Mouse (Mus musculus) MEL (cell line): ENCODE data around the gene Serf2. TPM values are rescaled to one million over a fixed set of nuclear protein-coding genes. Genes with fewer than 3 reads are reported as not detected.

Experiments
- DNase-seq: peaks from one replicate; pipeline ENCODE4 v3.0.0; 2011; ENCODE audit warnings: low read depth, low spot score
- H3K27ac ChIP-seq: 2 replicates; pipeline ENCODE4 v1.5.1; 2012; ENCODE audit warnings: low read depth, mild to moderate bottlenecking, control low read depth, low read length, moderate library complexity; ENCODE audit not compliant: control insufficient read depth
- H3K27me3 ChIP-seq, 2 experiments: fragments of 150-350 bp in 1 of 2; sonication (generic) in 1 of 2; 2 replicates each; pipeline ENCODE4 v1.6.1; 2012; ENCODE audit warnings: low read length in 2 of 2, mild to moderate bottlenecking in 2 of 2, improper control_type of control experiment in 1 of 2, moderate library complexity in 1 of 2; ENCODE audit not compliant: insufficient read depth in 2 of 2, control insufficient read depth in 1 of 2
- H3K36me3 ChIP-seq, 2 experiments: 2 replicates each; pipeline ENCODE4 v1.6.1; 2012 to 2014; ENCODE audit warnings: low read length in 2 of 2, improper control_type of control experiment in 1 of 2, inconsistent platforms in 1 of 2, mild to moderate bottlenecking in 1 of 2; ENCODE audit not compliant: insufficient read depth in 2 of 2, control insufficient read depth in 1 of 2
- H3K4me1 ChIP-seq, 2 experiments: fragments of 150-350 bp in 1 of 2; sonication (generic) in 1 of 2; 2 replicates each; pipeline ENCODE4 v1.6.1; 2012; ENCODE audit warnings: low read length in 2 of 2, improper control_type of control experiment in 1 of 2, mild to moderate bottlenecking in 1 of 2; ENCODE audit not compliant: insufficient read depth in 2 of 2, control insufficient read depth in 1 of 2
- H3K4me3 ChIP-seq, 2 experiments: fragments of 150-350 bp in 1 of 2; sonication (generic) in 1 of 2; 2 replicates each; pipeline ENCODE4 v1.5.1; 2012; ENCODE audit warnings: low read depth in 2 of 2, low read length in 2 of 2, mild to moderate bottlenecking in 2 of 2, moderate library complexity in 2 of 2, control low read depth in 1 of 2, improper control_type of control experiment in 1 of 2; ENCODE audit not compliant: control insufficient read depth in 1 of 2, insufficient read depth in 1 of 2
- H3K79me2 ChIP-seq: 2 replicates; pipeline ENCODE4 v1.6.1; 2012; ENCODE audit warnings: mild to moderate bottlenecking, low read length, moderate library complexity; ENCODE audit not compliant: control insufficient read depth, poor library complexity, insufficient read depth
- H3K9ac ChIP-seq: 2 replicates; pipeline ENCODE4 v1.6.1; 2012; ENCODE audit warnings: low read depth, mild to moderate bottlenecking, control low read depth, low read length, moderate library complexity; ENCODE audit not compliant: control insufficient read depth, poor library complexity, severe bottlenecking
- H3K9me3 ChIP-seq: fragments of 150-350 bp; sonication (generic); replicated peaks from 2 replicates; pipeline ENCODE4 v1.6.1; 2012; ENCODE audit warnings: mild to moderate bottlenecking, low read length, improper control_type of control experiment, moderate library complexity; ENCODE audit not compliant: insufficient read depth
- CHD1 ChIP-seq: IDR thresholded peaks from 2 replicates; pipeline ENCODE4 v1.6.1; 2012; ENCODE audit warnings: low read depth, mild to moderate bottlenecking, inconsistent platforms, low read length, improper control_type of control experiment
- CHD2 ChIP-seq: IDR thresholded peaks from 2 replicates; pipeline ENCODE4 v1.6.1; 2011; ENCODE audit warnings: low read length, improper control_type of control experiment
- CTCF ChIP-seq, 3 experiments: IDR thresholded peaks in 2 of 3; conservative IDR thresholded peaks in 1 of 3; 2 replicates each; pipeline ENCODE4 v1.5.1; 2011 to 2012; ENCODE audit warnings: low read length in 3 of 3, low read depth in 2 of 3, mild to moderate bottlenecking in 2 of 3, improper control_type of control experiment in 1 of 3, inconsistent platforms in 1 of 3, mixed read lengths in 1 of 3, moderate library complexity in 1 of 3; ENCODE audit not compliant: control insufficient read depth in 1 of 3, insufficient read depth in 1 of 3, poor library complexity in 1 of 3, severe bottlenecking in 1 of 3
- GATA1 ChIP-seq: IDR thresholded peaks from 2 replicates; pipeline ENCODE4 v1.6.1; 2011; ENCODE audit warnings: low read depth, low read length, improper control_type of control experiment
- MAFK ChIP-seq: IDR thresholded peaks from 2 replicates; pipeline ENCODE4 v1.6.1; 2011; ENCODE audit warnings: low read depth, mild to moderate bottlenecking, low read length, improper control_type of control experiment, borderline replicate concordance
- MAZ ChIP-seq: IDR thresholded peaks from 2 replicates; pipeline ENCODE4 v1.6.1; 2012; ENCODE audit warnings: low read depth, mild to moderate bottlenecking, inconsistent platforms, low read length, improper control_type of control experiment
- MXI1 ChIP-seq: IDR thresholded peaks from 2 replicates; pipeline ENCODE4 v1.6.1; 2011; ENCODE audit warnings: mild to moderate bottlenecking, low read depth, low read length, improper control_type of control experiment
- MYB ChIP-seq: IDR thresholded peaks from 2 replicates; pipeline ENCODE4 v1.6.1; 2011; ENCODE audit warnings: mild to moderate bottlenecking, low read depth, low read length, improper control_type of control experiment
- NRF1 ChIP-seq: IDR thresholded peaks from 2 replicates; pipeline ENCODE4 v1.6.1; 2014; ENCODE audit warnings: low read depth, mild to moderate bottlenecking, inconsistent platforms, low read length, improper control_type of control experiment, moderate library complexity; ENCODE audit not compliant: poor library complexity, insufficient read depth, severe bottlenecking
- POLR2AphosphoS2 ChIP-seq: IDR thresholded peaks from 2 replicates; pipeline ENCODE4 v1.6.1; 2011; ENCODE audit warnings: low read length, improper control_type of control experiment
- RAD21 ChIP-seq: IDR thresholded peaks from 2 replicates; pipeline ENCODE4 v1.6.1; 2011; ENCODE audit warnings: mild to moderate bottlenecking, low read depth, low read length, improper control_type of control experiment
- RCOR1 ChIP-seq: IDR thresholded peaks from 2 replicates; pipeline ENCODE4 v1.6.1; 2012; ENCODE audit warnings: low read depth, mild to moderate bottlenecking, inconsistent platforms, low read length, improper control_type of control experiment
- SIN3A ChIP-seq: IDR thresholded peaks from 2 replicates; pipeline ENCODE4 v1.6.1; 2012; ENCODE audit warnings: low read length, improper control_type of control experiment, inconsistent platforms
- SMC3 ChIP-seq: IDR thresholded peaks from 2 replicates; pipeline ENCODE4 v1.6.1; 2011; ENCODE audit warnings: low read depth, low read length, improper control_type of control experiment
- UBTF ChIP-seq: IDR thresholded peaks from 2 replicates; pipeline ENCODE4 v1.6.1; 2012; ENCODE audit warnings: low read depth, mild to moderate bottlenecking, inconsistent platforms, low read length, improper control_type of control experiment, moderate library complexity, borderline replicate concordance; ENCODE audit not compliant: insufficient read depth
- ZKSCAN1 ChIP-seq: IDR thresholded peaks from 2 replicates; pipeline ENCODE4 v1.6.1; 2012; ENCODE audit warnings: low read depth, mild to moderate bottlenecking, inconsistent platforms, low read length, improper control_type of control experiment, moderate library complexity
- ZMIZ1 ChIP-seq: IDR thresholded peaks from 2 replicates; pipeline ENCODE4 v1.6.1; 2012; ENCODE audit warnings: low read depth, mild to moderate bottlenecking, inconsistent platforms, low read length, improper control_type of control experiment, moderate library complexity
- ZNF384 ChIP-seq: IDR thresholded peaks from 2 replicates; pipeline ENCODE4 v1.6.1; 2012; ENCODE audit warnings: low read depth, mild to moderate bottlenecking, inconsistent platforms, low read length, improper control_type of control experiment
- polyA plus RNA-seq, 2 experiments: library from polyadenylated mRNA; stranded (reverse) in 1 of 2; unstranded in 1 of 2; fragments of >175 nt in 1 of 2; fragments of >200 nt in 1 of 2; gene quantifications; 2 replicates each; pipeline versions ENCODE4 v1.2.1 to v1.2.4; 2012; ENCODE audit warnings: low replicate concordance in 2 of 2, low read depth in 1 of 2; ENCODE audit not compliant: insufficient read length in 2 of 2, insufficient read depth in 1 of 2, missing spikeins in 1 of 2
- total RNA-seq: library from RNA; depleted of rRNA; stranded (reverse); fragments of 300-350 nt; gene quantifications from 2 replicates; pipeline ENCODE4 v1.2.3, GENCODE M21; 2012

Gene Serf2
- total and polyA plus RNA-seq, 3 experiments: 352 to 469 TPM; not detected in 1

DNA sequence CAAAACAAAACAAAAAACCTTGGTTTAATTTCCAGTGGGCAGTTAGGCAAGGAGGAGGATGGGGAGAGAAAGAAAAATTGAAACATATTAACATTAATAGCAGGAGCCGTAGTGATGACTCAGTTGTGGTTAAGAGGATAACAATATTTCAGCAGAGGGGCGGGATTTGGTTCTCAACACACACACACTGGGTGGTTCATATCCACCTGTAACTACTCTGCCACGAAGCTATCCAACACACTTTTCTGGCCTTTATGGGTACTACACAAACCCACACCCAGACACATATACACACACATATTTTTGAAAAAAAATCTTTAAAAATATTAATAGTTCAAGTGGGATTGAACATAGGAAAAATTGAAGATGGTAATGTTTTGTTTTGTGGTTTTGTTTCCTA lies 2.0 kb upstream of the Serf2 start (continued):
- TF ChIP-seq ZMIZ1 (no peak), SMC3 (no peak)

DNA sequence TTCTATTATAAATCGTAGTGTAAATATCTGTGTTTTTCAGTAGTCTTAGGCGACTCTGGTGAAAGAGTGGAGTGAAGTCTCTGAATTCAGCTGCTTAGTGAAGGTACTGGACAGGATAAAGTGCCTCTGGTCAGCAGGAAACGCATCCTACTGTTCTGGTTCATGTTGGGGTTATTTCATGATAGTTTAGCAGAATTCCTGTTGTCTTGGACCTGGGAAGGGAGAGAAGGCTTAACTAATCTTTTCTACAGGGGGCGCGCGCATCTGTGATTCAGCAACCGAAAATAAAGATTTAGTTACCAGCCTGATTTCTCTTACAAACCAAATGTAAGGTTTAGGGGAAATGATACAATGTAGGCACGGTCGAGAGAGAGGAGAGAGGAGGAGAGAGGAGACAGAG lies 859 bp upstream of the Serf2 start:
- Histone ChIP-seq H3K9ac (peak overlapping the region; percentile 62), H3K36me3 (peaks cover 0 to 30% of the 10 kb centered on the region in 2 experiments; a peak in 2 of 4 replicates), H3K4me3 (peak overlapping the region; percentile 49 to 65), H3K27me3 (no peaks in the 10 kb centered on the region), H3K27ac (peak overlapping the region; percentile 90), H3K4me1 (peaks cover 18 to 39% of the 10 kb centered on the region in 2 experiments), H3K9me3 (no peaks in the 10 kb centered on the region), H3K79me2 (peaks cover 19% of the 10 kb centered on the region)
- no peak for TF ChIP-seq ZNF384
- no peak for TF ChIP-seq GATA1
- 0 out of 2 replicates have a peak, but pooled peaks have one; percentile 17 for TF ChIP-seq SMC3
- TF ChIP-seq MXI1: no peak
- no peak for TF ChIP-seq MYB
- no peak for TF ChIP-seq POLR2AphosphoS2
- no peak for TF ChIP-seq NRF1
- TF ChIP-seq CTCF (IDR thresholded peaks at IDR 0.05 in 2 of 3, conservative IDR thresholded peaks at IDR 0.05 in 1 of 3; ENCODE audit: control insufficient read depth in 1 of 3, insufficient read depth in 1 of 3, low read depth in 2 of 3, low read length in 3 of 3, poor library complexity in 1 of 3, severe bottlenecking in 1 of 3): peak in 1 of 3 experiments; percentile 42; a peak in 2 of 6 replicates
- no peak for TF ChIP-seq MAFK
- peak; percentile 82 for TF ChIP-seq RCOR1
- no peak for TF ChIP-seq CHD1
- TF ChIP-seq ZKSCAN1: no peak
- peak; percentile 18; the same call in 1 of the 2 replicates for TF ChIP-seq RAD21
- TF ChIP-seq MAZ: 0 out of 2 replicates have a peak, but pooled peaks have one; percentile 23
- peak; percentile 71 for DNase-seq

DNA sequence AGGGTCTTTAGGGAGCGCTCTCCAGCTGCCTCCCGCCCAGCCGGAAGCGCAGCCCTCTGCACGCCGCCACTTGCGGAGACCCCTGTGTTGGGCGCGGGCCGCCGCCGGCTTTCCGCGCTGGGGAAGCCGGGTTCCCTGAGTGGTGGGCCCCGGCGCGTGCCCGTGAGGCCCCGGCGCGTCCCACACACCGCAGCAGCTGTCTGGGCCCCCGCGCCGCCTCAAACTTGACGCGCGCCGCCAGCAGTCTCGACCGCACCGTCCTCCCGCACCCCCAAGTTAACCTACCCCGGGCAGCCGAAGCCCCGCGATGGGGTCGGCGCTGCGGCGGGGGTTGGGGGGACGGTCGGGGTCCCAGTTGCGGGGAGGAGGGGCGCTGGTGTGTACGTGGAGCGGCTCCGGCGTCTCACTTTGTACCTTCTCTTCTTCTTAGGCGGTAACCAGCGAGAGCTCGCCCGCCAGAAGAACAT lies 583 bp downstream of the Serf2 start:
- Histone ChIP-seq H3K4me1 (peaks cover 18 to 35% of the 10 kb centered on the region in 2 experiments), H3K36me3 (peaks cover 0 to 30% of the 10 kb centered on the region in 2 experiments; a peak in 2 of 4 replicates), H3K27ac (peak overlapping the region; percentile 79), H3K9ac (peak overlapping the region; percentile 84), H3K27me3 (no peaks in the 10 kb centered on the region), H3K79me2 (peaks cover 19% of the 10 kb centered on the region), H3K4me3 (peak overlapping the region; percentile 82 to 89), H3K9me3 (no peaks in the 10 kb centered on the region)
- no peak for DNase-seq
- TF ChIP-seq SIN3A (peak; percentile 36; the same call in 1 of the 2 replicates), MYB (no peak), RAD21 (no peak), UBTF (0 out of 2 replicates have a peak, but pooled peaks have one; percentile 27), CHD2 (no peak), MAZ (no peak), SMC3 (no peak)
